Mouse (Mus musculus) spleen, adult 2 months (tissue): ENCODE results near the gene Cisd2. TPM values are rescaled to one million over a fixed set of nuclear protein-coding genes. Genes with fewer than 3 reads are reported as not detected.

ENCODE experiments used
- DNase-seq, 2 experiments: peaks; one replicate each; pipeline versions ENCODE4 v3.0.0 to v3.0.0-alpha.2; 2012 to 2021; ENCODE audit warnings: low spot score in 2 of 2, low read depth in 1 of 2
- H3K27ac ChIP-seq: fragments of 200-500 bp; 2 replicates; pipeline ENCODE4 v1.5.1; 2012; ENCODE audit warnings: low read length, inconsistent platforms; ENCODE audit not compliant: insufficient read depth
- H3K27me3 ChIP-seq: fragments of 200-500 bp; 2 replicates; pipeline ENCODE4 v1.6.1; 2012; ENCODE audit warnings: mild to moderate bottlenecking, moderate library complexity, low read length, inconsistent platforms; ENCODE audit not compliant: control insufficient read depth, insufficient read depth
- H3K36me3 ChIP-seq: fragments of 200-500 bp; 2 replicates; pipeline ENCODE4 v1.6.1; 2012; ENCODE audit warnings: mild to moderate bottlenecking, low read length, inconsistent platforms; ENCODE audit not compliant: control insufficient read depth, insufficient read depth
- H3K4me1 ChIP-seq: fragments of 200-500 bp; 2 replicates; pipeline ENCODE4 v1.6.1; 2011; ENCODE audit warnings: inconsistent platforms; ENCODE audit not compliant: control insufficient read depth, insufficient read depth, insufficient read length
- H3K4me3 ChIP-seq: fragments of 200-500 bp; 2 replicates; pipeline ENCODE4 v1.5.1; 2011; ENCODE audit warnings: mild to moderate bottlenecking, inconsistent platforms; ENCODE audit not compliant: insufficient read depth, insufficient read length; ENCODE audit errors: extremely low read depth
- CTCF ChIP-seq: fragments of 200-500 bp; IDR thresholded peaks from 2 replicates; pipeline ENCODE4 v1.5.1; 2011; ENCODE audit warnings: mild to moderate bottlenecking, inconsistent platforms; ENCODE audit not compliant: insufficient read depth, insufficient read length, insufficient replicate concordance; ENCODE audit errors: extremely low read depth
- POLR2A ChIP-seq: fragments of 200-500 bp; IDR thresholded peaks from 2 replicates; pipeline ENCODE4 v1.6.1; 2011; ENCODE audit warnings: low read depth, low read length, inconsistent platforms
- WGBS: fragments of 180-500 bp; shearing (Covaris S2); methylation state at CpG from one replicate; pipeline ENCODE4 v1.1.7; 2018; 5-methylcytosine and 5-hydroxymethylcytosine counted together
- polyA plus RNA-seq: library from polyadenylated mRNA; depleted of rRNA; stranded (reverse); fragments of >200 nt; gene quantifications from 2 replicates; pipeline ENCODE4 v1.2.3, GENCODE M21; 2012

Cisd2 gene
- polyA plus RNA-seq, 1 experiment = 19.1 TPM

DNA sequence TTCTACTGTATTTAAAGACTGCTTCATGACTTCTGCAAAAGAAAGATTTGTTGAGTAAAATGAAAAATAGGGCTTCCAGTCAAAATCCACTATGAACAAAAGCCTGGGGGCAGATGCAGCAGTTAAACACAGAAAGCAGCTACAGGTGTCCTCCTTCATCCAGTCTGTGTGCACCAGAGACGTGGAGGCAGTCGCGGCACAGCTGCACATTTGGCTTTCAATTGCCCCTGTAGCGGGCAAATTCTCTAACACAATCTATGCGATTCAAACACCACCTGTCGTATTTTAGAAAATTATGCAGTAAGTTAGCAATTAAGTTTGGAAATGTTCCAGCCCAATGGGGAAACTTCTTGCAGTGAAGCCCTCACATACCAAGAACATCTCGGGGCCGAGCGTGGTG is 20.5 kb downstream of the Cisd2 start:
- WGBS = 81% methylated on average over 9 of the region's 9 CpGs
- DNase-seq = no peak

DNA sequence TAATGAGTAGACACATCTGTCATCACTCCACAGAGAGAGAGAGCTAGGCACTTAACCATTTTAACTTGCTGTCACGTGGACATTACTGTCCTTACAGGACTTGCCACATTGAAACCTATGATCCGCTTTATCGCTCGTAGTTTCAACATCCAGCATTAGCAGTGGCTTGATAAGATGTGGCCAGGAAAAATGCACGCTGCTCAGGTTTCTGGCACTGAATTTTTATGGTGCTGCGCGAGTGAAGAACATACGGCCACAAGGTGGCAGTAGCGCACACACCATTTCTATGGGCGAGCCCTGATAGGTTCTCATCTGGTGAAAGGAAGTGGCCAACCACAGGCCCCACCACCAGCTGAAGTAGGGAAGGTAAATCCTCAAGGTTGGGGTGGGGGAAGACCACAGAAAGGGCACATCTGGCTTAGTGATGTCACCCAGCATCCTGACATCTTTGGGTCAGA is 21.5 kb downstream of the Cisd2 start:
- Histone ChIP-seq H3K27me3 (no peaks in the 10 kb centered on the region), H3K27ac (no peak overlapping the region), H3K36me3 (0 out of 2 replicates have a peak, but pooled peaks cover 5% of the 10 kb centered on the region), H3K4me3 (no peak overlapping the region), H3K4me1 (peaks cover 5% of the 10 kb centered on the region; the same call in 1 of the 2 replicates)
- 4% methylated on average over 10 of the region's 10 CpGs for WGBS
- DNase-seq = peak; percentile 83 to 88
- peak; percentile 81; the same call in 1 of the 2 replicates for TF ChIP-seq CTCF
- no peak for TF ChIP-seq POLR2A

More for the DNA sequence above, 20.5 kb downstream of the Cisd2 start:
- no peak overlapping the region for H3K27ac ChIP-seq
- peaks cover 5% of the 10 kb centered on the region; the same call in 1 of the 2 replicates for H3K4me1 ChIP-seq
- H3K36me3 ChIP-seq = 0 out of 2 replicates have a peak, but pooled peaks cover 5% of the 10 kb centered on the region
- H3K27me3 ChIP-seq = no peaks in the 10 kb centered on the region
- TF ChIP-seq POLR2A = no peak
- no peak for TF ChIP-seq CTCF
- no peak overlapping the region for H3K4me3 ChIP-seq

DNA sequence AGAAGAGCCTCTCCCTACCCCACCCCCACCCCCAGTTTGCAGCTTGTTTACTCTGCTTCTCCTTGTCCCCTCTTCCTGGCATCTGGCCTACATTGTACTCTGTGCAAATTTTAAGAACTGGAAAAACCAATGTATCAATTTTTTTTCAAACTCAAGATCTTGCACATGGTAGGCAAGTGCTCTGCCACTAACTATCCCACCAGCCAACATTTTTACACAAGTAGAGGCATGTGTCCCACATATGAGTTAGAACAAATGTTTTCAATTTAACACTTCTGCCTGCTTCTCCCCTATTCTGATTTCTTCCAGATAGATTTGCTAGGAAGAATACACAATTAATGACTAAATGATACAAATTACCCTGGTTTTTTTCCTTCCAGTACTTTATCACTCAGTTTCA is 26.6 kb downstream of the Cisd2 start:
- DNase-seq = no peak
- Histone ChIP-seq H3K27ac (no peak overlapping the region), H3K4me3 (no peak overlapping the region), H3K27me3 (no peaks in the 10 kb centered on the region), H3K36me3 (no peaks in the 10 kb centered on the region), H3K4me1 (no peaks in the 10 kb centered on the region)
- TF ChIP-seq CTCF = no peak
- no peak for TF ChIP-seq POLR2A

GRCm38 (mm10) chr3:135396081-135396480 is 27.6 kb downstream of the Cisd2 start:
- no peak for DNase-seq
- H3K36me3 ChIP-seq = no peaks in the 10 kb centered on the region
- WGBS = 59% methylated on average over 6 of the region's 6 CpGs
- H3K4me3 ChIP-seq = no peak overlapping the region
- no peak overlapping the region for H3K27ac ChIP-seq
- H3K27me3 ChIP-seq = no peaks in the 10 kb centered on the region
- no peaks in the 10 kb centered on the region for H3K4me1 ChIP-seq
- TF ChIP-seq CTCF (no peak), POLR2A (no peak)

DNA sequence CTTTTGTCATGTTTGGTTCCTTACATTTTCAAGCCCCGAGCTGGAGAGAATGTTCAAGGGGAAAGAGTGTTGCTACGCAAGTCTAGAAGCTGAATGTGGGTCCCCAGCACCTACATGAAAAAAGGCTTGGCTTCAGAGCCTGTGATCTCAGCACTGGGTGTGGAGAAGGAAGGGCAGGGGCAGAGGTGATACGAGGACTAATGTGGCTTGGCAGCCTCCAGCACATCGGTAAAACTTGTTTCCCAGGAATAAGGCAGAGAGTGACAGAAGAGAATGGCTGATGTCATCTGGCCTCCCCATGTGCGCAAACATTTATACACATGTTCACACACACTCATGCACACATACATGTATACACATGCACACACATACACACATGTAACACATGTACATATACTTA is 28.6 kb downstream of the Cisd2 start:
- no peaks in the 10 kb centered on the region for H3K27me3 ChIP-seq
- H3K27ac ChIP-seq = no peak overlapping the region
- TF ChIP-seq CTCF (no peak), POLR2A (no peak)
- no peak for DNase-seq
- no peaks in the 10 kb centered on the region for H3K4me1 ChIP-seq
- 85% methylated on average over 5 of the region's 5 CpGs for WGBS
- no peak overlapping the region for H3K4me3 ChIP-seq
- H3K36me3 ChIP-seq = no peaks in the 10 kb centered on the region

GRCm38 (mm10) chr3:135393186-135393585 is 30.5 kb downstream of the Cisd2 start:
- TF ChIP-seq CTCF (no peak), POLR2A (no peak)
- no peak for DNase-seq
- H3K4me1 ChIP-seq = no peaks in the 10 kb centered on the region
- no peaks in the 10 kb centered on the region for H3K36me3 ChIP-seq
- WGBS = 73% methylated on average over 6 of the region's 6 CpGs
- no peaks in the 10 kb centered on the region for H3K27me3 ChIP-seq
- H3K27ac ChIP-seq = no peak overlapping the region
- H3K4me3 ChIP-seq = no peak overlapping the region

GRCm38 (mm10) chr3:135379868-135380267 is 43.9 kb downstream of the Cisd2 start:
- 89% methylated on average over 4 of the region's 4 CpGs for WGBS
- no peaks in the 10 kb centered on the region for H3K36me3 ChIP-seq
- TF ChIP-seq CTCF = no peak
- no peak for TF ChIP-seq POLR2A

More at GRCm38 (mm10) chr3:135379868-135380267, 43.9 kb downstream of the Cisd2 start:
- Histone ChIP-seq H3K4me3 (no peak overlapping the region), H3K27me3 (no peaks in the 10 kb centered on the region), H3K27ac (no peak overlapping the region), H3K4me1 (peaks cover 2% of the 10 kb centered on the region; the same call in 1 of the 2 replicates)
- no peak for DNase-seq
